Mouse (Mus musculus): ENCODE measurements around the gene Disc1. TPM values are rescaled to one million over a fixed set of nuclear protein-coding genes. Genes with fewer than 3 reads are reported as not detected.

The Disc1 gene
- polyA plus RNA-seq, 1 experiment from 2014 or later: 1.00 TPM

DNA sequence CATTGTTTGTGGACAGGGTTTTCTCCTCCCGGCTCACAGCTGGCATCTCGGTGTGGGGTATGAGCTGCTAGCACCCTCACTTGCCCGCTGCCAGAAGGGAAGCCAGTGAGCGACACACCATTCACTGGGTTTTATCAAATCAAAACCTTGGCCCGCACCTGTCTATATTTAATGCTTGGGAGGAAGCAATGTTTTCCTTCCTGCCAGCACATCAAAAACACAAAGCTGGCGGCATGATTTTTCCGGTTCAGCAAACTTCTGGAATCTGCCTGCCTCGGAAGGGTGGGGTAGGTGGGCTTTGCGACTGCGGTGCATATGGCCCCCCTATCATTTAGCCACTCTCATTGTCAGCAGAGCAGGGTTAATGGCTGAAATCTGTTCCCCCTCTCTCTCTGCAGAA is 80.9 kb downstream of the Disc1 start:
- Histone ChIP-seq H3K4me1 (replicated peaks) (peaks cover 35% of the 10 kb centered on the region), H3K27me3 (peaks cover 6% of the 10 kb centered on the region; the same call in 1 of the 2 replicates), H3K9ac (replicated peaks) (no peak overlapping the region), H3K36me3 (no peaks in the 10 kb centered on the region), H3K27ac (no peak overlapping the region), H3K4me2 (replicated peaks) (no peak overlapping the region), H3K9me3 (no peaks in the 10 kb centered on the region), H3K4me3 (replicated peaks) (no peak overlapping the region)
- ATAC-seq: no peak
- 18% methylated on average over 10 of the region's 10 CpGs for WGBS

DNA sequence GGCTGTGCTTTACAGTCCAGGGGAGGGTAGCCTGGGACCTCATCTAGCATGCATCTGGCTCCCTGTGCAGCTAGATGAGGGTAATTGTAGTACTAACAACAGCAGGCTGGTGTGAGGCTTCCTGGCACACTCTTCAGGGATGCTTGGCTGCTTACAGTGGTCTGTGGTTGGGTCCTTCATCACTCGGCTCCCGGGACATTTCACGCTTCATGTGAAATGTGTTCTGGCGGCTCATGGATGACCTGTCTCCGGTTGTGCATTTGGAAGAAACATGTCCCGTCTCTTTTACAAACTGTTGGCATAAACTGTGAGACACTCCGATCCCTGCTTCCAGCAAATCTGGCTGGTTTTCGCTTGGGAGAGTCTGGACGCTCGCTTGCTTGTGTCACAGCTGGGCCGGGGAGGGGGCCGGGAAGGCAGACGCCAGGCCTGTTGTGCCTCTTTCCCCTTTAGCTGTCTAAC is 85.7 kb downstream of the Disc1 start:
- Histone ChIP-seq H3K36me3 (no peaks in the 10 kb centered on the region), H3K4me2 (replicated peaks) (no peak overlapping the region), H3K27me3 (no peaks in the 10 kb centered on the region), H3K9me3 (no peaks in the 10 kb centered on the region), H3K9ac (replicated peaks) (no peak overlapping the region), H3K4me1 (replicated peaks) (peaks cover 41% of the 10 kb centered on the region), H3K4me3 (replicated peaks) (no peak overlapping the region), H3K27ac (peak overlapping the region; percentile 19; the same call in 1 of the 2 replicates)
- 52% methylated on average over 13 of the region's 13 CpGs for WGBS
- peak; percentile 76 for ATAC-seq

DNA sequence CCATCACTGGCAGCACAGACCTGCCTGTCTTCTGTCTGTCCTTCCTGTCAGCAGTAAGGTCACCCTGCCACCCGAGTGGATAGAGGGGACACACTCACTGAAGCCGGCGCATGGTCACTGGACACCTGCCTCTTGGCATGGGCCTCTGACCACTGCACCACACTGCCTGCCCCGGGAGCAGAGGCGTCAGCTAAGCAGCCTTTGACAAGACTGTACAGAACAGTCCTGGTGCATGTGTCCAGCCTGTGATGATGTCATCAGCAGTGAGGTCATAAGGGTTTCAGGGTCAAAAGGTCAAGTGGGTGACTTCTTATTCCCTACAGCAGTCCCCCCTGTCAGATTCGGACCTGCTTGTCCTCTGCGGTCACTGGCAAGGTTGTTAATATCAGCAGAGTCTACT is 87.0 kb downstream of the Disc1 start:
- no peak for ATAC-seq
- peaks cover 28% of the 10 kb centered on the region; the same call in 1 of the 2 replicates for H3K4me1 ChIP-seq (replicated peaks)
- no peak overlapping the region for H3K9ac ChIP-seq (replicated peaks)
- no peak overlapping the region for H3K4me3 ChIP-seq (replicated peaks)
- 87% methylated on average over 7 of the region's 7 CpGs for WGBS
- no peak overlapping the region for H3K27ac ChIP-seq
- no peaks in the 10 kb centered on the region for H3K36me3 ChIP-seq
- H3K27me3 ChIP-seq: no peaks in the 10 kb centered on the region
- H3K4me2 ChIP-seq (replicated peaks): no peak overlapping the region
- H3K9me3 ChIP-seq: no peaks in the 10 kb centered on the region

DNA sequence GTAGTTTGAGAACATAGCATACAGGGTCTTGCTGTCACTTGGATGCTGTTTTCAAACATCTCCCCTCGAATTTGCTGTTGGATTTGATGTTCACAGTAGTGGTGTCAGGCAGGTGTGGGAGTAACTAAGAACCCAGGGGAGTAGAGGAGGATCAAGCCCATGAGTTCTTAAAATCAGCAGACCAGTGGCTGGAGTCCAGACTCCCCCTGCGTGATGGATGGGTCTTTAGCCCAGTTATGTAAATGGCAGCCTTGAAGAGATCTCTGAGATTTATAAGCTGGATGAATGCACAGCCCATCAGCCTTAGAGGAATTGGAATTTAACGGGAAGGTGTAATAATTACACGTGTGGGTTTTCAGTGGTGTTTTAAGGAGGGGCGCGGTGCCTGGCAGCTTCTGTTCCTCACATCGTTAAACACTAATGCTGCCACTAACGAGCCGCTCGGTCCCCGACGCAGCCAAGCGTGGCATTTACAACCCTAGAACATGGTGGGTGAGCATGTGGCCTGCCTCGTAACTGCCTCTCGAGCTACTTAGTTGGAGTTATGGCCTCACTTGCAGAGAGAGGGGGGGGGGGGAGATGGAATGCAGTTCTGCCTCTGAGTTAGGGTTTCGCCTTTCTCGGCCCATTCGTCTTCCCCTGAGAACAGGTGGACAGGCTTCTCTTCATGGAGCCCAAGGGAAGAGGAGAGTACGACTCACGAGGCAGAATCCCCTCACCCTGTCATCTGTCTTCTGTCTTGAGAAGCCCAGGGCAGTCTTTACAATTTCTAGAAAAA is 103.1 kb downstream of the Disc1 start:
- WGBS: 62% methylated on average over 20 of the region's 20 CpGs
- no peaks in the 10 kb centered on the region for H3K9me3 ChIP-seq
- H3K4me3 ChIP-seq (replicated peaks): no peak overlapping the region
- H3K27ac ChIP-seq: no peak overlapping the region
- H3K4me1 ChIP-seq (replicated peaks): peaks cover 18% of the 10 kb centered on the region
- no peak for ATAC-seq
- H3K9ac ChIP-seq (replicated peaks): no peak overlapping the region
- no peaks in the 10 kb centered on the region for H3K36me3 ChIP-seq
- no peak overlapping the region for H3K4me2 ChIP-seq (replicated peaks)
- H3K27me3 ChIP-seq: peaks cover 11% of the 10 kb centered on the region; the same call in 1 of the 2 replicates

DNA sequence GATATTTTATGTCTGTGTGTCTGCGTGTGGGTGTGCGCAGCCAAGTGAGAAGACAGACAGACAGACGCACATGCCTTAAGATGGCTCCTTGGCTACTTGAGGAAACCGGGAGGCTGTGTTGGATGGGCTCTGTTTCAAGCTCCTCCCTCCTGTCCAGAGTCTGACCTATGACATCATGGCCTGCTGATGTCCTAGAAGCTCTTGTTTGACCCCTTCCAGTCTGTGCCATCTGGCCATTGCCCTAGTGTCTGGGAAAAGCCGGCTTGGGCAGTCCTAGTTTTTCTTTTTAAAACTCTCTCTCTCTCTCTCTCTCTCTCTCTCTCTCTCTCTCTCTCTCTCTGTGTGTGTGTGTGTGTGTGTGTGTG is 103.6 kb downstream of the Disc1 start:
- no peak overlapping the region for H3K4me3 ChIP-seq (replicated peaks)
- no peak overlapping the region for H3K27ac ChIP-seq
- H3K4me1 ChIP-seq (replicated peaks): peaks cover 18% of the 10 kb centered on the region
- H3K36me3 ChIP-seq: no peaks in the 10 kb centered on the region
- H3K27me3 ChIP-seq: peaks cover 11% of the 10 kb centered on the region; the same call in 1 of the 2 replicates
- ATAC-seq: no peak
- H3K4me2 ChIP-seq (replicated peaks): no peak overlapping the region
- no peaks in the 10 kb centered on the region for H3K9me3 ChIP-seq
- 86% methylated on average over 5 of the region's 5 CpGs for WGBS
- no peak overlapping the region for H3K9ac ChIP-seq (replicated peaks)

DNA sequence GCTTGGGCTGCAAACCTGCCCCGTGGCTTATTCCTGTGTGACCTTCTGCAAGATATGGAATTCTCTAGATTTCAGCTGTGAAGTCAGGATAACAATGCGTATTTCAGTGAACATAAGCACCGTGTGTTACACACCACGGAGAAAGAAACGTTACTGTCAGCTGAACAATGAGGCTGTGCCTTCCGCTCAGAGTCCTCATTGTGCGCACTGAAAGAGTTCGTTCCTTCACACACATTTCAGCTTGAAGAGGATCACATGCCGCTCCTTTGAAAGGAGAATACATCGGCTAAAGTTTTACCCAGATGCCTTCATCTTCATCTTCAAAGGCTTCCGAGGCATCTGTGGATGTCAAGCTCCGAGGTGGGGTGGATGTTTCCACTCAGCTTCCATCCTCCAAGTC is 105.4 kb downstream of the Disc1 start:
- Histone ChIP-seq H3K4me2 (replicated peaks) (0 out of 2 replicates have a peak overlapping the region, but pooled peaks have one; percentile 9), H3K27me3 (peaks cover 11% of the 10 kb centered on the region; the same call in 1 of the 2 replicates), H3K36me3 (no peaks in the 10 kb centered on the region), H3K27ac (no peak overlapping the region), H3K9ac (replicated peaks) (no peak overlapping the region), H3K9me3 (no peaks in the 10 kb centered on the region), H3K4me1 (replicated peaks) (peaks cover 18% of the 10 kb centered on the region), H3K4me3 (replicated peaks) (no peak overlapping the region)
- ATAC-seq: 0 out of 2 replicates have a peak, but pooled peaks have one; percentile 24
- 18% methylated on average over 12 of the region's 12 CpGs for WGBS

DNA sequence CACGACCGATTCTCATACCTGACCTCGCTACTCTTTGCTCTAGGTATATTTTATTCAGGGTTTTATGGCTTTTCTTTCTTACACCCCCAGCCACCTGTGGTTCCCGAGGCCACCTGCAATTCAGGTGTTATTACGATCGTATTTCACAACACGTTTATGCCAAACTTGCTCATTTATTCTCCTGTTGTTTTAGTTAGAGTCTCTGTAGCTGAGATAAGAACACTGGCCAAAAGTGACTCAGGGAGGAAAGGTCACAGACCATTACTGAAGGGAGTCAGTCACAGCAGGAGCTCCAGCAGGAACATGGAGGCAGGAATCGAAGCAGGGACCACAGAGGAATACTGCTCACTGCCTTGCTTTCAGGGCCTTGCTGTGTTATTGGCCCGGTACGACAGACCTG is 109.5 kb downstream of the Disc1 start:
- WGBS: 89% methylated on average over 10 of the region's 10 CpGs
- H3K9ac ChIP-seq (replicated peaks): no peak overlapping the region
- no peaks in the 10 kb centered on the region for H3K9me3 ChIP-seq
- no peak overlapping the region for H3K27ac ChIP-seq
- no peak overlapping the region for H3K4me2 ChIP-seq (replicated peaks)
- H3K4me3 ChIP-seq (replicated peaks): no peak overlapping the region
- H3K27me3 ChIP-seq: peaks cover 23% of the 10 kb centered on the region; the same call in 1 of the 2 replicates
- ATAC-seq: no peak
- H3K36me3 ChIP-seq: no peaks in the 10 kb centered on the region
- peaks cover 24% of the 10 kb centered on the region for H3K4me1 ChIP-seq (replicated peaks)

DNA sequence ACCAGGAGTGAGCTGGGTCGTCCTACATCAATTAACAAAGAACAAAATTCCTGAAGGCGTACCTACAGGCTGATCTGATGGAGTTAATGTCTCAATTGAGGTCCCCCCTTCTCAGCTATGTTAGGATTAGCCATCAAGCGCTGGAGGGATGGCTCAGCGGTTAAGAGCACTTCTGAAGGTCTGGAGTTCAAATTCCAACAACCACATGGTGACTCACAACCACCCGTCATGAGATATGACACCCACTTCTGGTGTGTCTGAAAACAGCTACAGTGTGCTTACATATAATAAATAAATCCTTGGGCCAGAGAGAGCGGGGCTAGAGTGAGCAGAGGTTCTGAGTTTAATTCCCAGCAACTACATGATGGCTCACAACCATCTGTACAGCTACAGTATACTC is 109.9 kb downstream of the Disc1 start:
- H3K4me2 ChIP-seq (replicated peaks): no peak overlapping the region
- H3K27me3 ChIP-seq: peaks cover 23% of the 10 kb centered on the region; the same call in 1 of the 2 replicates
- ATAC-seq: no peak
- H3K27ac ChIP-seq: no peak overlapping the region
- H3K9ac ChIP-seq (replicated peaks): no peak overlapping the region
- H3K4me3 ChIP-seq (replicated peaks): no peak overlapping the region
- WGBS: 83% methylated on average over 6 of the region's 6 CpGs
- H3K36me3 ChIP-seq: no peaks in the 10 kb centered on the region
- H3K4me1 ChIP-seq (replicated peaks): peaks cover 28% of the 10 kb centered on the region
- H3K9me3 ChIP-seq: no peaks in the 10 kb centered on the region

DNA sequence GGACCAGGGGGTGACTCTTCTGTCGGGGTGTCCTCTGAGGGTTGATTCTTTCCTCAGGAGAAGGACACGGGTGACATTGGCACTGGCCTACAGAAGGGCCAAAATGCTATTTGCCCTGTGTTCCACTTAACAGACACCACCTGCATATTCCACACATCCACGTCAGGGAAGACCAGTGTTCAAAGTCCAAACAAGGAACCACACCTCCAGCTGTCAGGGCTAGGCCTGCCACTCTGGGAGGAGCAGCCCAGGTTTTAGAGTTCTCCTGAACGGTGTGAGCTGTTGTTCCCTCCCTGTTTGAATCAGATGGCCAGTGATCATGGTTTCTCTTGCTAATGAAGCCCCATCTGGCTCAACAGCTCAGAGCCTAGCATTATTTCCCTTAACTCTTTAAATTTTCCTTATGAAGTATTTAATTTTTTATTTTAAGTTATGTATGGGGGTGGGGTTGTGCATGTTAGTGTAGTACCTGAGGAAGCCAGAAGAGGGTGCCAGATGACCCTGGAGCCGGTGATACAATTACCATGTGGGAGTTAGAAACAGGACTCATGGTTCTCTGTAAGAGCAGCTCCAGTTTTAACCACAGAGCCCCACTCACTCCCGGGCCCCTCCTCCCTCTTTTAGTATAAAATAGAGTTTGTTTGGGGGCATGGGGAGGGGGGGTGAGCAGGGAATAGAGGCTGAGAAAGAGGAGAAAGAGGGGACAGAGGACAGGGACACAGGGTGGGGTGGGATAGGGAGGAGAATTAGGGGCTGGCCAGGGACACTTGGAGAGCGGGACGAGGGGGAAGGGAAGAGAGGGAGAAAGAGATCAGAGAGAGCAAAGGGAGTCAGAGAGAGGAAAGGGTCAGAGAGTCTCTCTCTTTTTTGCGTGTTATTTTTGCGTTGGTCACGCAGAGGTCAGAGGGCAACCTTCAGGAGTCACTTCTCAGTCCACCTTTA is 111.8 kb downstream of the Disc1 start:
- no peak overlapping the region for H3K9ac ChIP-seq (replicated peaks)
- H3K27me3 ChIP-seq: peaks cover 12% of the 10 kb centered on the region; the same call in 1 of the 2 replicates
- WGBS: 68% methylated on average over 11 of the region's 11 CpGs
- H3K9me3 ChIP-seq: no peaks in the 10 kb centered on the region
- no peak for ATAC-seq
- no peaks in the 10 kb centered on the region for H3K36me3 ChIP-seq
- no peak overlapping the region for H3K4me3 ChIP-seq (replicated peaks)
- no peak overlapping the region for H3K27ac ChIP-seq
- no peak overlapping the region for H3K4me2 ChIP-seq (replicated peaks)
- peaks cover 28% of the 10 kb centered on the region for H3K4me1 ChIP-seq (replicated peaks)

DNA sequence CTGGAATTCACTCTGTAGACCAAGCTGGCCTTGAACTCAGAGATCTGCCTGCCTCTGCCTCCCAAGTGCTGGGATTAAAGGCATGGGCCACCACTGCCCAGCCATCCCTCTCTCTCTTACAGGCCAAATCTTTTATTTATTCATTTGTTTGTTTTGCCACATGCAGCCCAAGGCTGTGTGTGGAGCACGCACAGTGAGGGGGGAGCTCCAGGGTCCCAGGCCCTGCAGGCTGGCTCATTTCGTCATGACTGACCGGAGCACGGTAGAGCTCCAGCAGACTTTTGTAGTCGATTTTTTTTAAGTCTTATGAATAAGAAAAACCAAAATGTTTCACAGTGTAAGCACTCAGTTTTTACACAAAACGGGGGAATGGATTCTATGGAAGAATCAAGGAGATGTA is 112.5 kb downstream of the Disc1 start:
- no peak overlapping the region for H3K27ac ChIP-seq
- ATAC-seq: 0 out of 2 replicates have a peak, but pooled peaks have one; percentile 61

DNA sequence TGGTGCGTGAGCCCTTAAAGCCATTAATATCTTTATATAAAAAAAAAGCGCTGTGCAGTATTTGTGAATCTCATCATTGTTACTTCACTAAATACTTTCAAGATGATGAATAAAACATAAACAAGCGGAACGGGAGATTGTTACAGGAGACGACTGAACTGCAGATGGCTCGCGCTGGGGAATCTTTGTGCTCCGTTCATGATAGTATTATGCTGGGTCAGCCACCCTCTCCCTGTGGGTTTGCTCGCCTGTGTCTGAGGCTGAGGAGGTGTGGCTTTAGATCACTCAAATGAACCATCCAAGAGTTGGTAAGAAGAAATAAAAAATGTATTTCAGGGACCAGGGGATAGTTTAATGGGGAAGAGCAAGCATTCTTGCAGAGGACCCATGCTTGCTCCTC is 113.0 kb downstream of the Disc1 start:
- H3K4me3 ChIP-seq (replicated peaks): no peak overlapping the region
- peak; percentile 78; the same call in 1 of the 2 replicates for ATAC-seq
- peaks cover 15% of the 10 kb centered on the region for H3K27me3 ChIP-seq
- H3K27ac ChIP-seq: no peak overlapping the region
- no peaks in the 10 kb centered on the region for H3K36me3 ChIP-seq
- H3K9ac ChIP-seq (replicated peaks): no peak overlapping the region
- no peak overlapping the region for H3K4me2 ChIP-seq (replicated peaks)
- no peaks in the 10 kb centered on the region for H3K9me3 ChIP-seq
- H3K4me1 ChIP-seq (replicated peaks): peaks cover 28% of the 10 kb centered on the region
- 28% methylated on average over 9 of the region's 9 CpGs for WGBS

More for the DNA sequence above, 112.5 kb downstream of the Disc1 start:
- no peak overlapping the region for H3K4me2 ChIP-seq (replicated peaks)
- H3K36me3 ChIP-seq: no peaks in the 10 kb centered on the region
- peaks cover 28% of the 10 kb centered on the region for H3K4me1 ChIP-seq (replicated peaks)
- no peak overlapping the region for H3K4me3 ChIP-seq (replicated peaks)
- WGBS: 50% methylated on average over 6 of the region's 6 CpGs
- H3K9me3 ChIP-seq: no peaks in the 10 kb centered on the region
- peaks cover 15% of the 10 kb centered on the region for H3K27me3 ChIP-seq
- no peak overlapping the region for H3K9ac ChIP-seq (replicated peaks)

DNA sequence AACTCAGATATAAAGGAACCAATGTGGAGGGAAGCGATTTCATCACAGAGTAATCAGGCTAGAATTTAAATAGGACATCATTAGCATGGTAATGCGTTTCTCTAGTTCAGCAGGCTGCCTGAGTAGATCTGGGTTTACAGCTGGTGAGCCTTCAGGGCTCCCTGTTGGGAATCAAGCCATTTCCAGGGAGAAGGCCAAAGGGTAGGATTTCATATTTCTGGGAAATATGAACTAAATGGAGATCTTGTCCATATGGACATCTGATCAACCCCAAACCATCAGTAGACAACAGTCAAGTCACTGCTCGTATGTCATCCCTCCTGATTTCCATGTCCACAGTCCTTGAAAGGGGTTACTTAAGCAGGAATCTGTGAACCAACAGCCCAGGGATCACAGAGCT is 115.6 kb downstream of the Disc1 start:
- no peak for ATAC-seq
- 24% methylated on average over 3 of the region's 3 CpGs for WGBS
- H3K4me1 ChIP-seq (replicated peaks): peaks cover 37% of the 10 kb centered on the region
- H3K4me3 ChIP-seq (replicated peaks): no peak overlapping the region
- H3K9ac ChIP-seq (replicated peaks): no peak overlapping the region
- no peaks in the 10 kb centered on the region for H3K9me3 ChIP-seq
- H3K36me3 ChIP-seq: no peaks in the 10 kb centered on the region
- no peak overlapping the region for H3K4me2 ChIP-seq (replicated peaks)
- peak overlapping the region; percentile 66; the same call in 1 of the 2 replicates for H3K27ac ChIP-seq
- H3K27me3 ChIP-seq: peaks cover 20% of the 10 kb centered on the region
